Mouse (Mus musculus) megakaryocyte-erythroid progenitor cell, adult 5 weeks (primary cell): ENCODE results near the gene Gm6882. TPM values are rescaled to one million over a fixed set of nuclear protein-coding genes. Genes with fewer than 3 reads are reported as not detected.

Experiments
- polyA plus RNA-seq: library from polyadenylated mRNA; stranded (reverse); fragments of >175 nt; gene quantifications from 2 replicates; pipeline ENCODE4 v1.2.3, GENCODE M21; 2012

Gm6882 gene
- polyA plus RNA-seq, result not detected in 2 replicates

DNA sequence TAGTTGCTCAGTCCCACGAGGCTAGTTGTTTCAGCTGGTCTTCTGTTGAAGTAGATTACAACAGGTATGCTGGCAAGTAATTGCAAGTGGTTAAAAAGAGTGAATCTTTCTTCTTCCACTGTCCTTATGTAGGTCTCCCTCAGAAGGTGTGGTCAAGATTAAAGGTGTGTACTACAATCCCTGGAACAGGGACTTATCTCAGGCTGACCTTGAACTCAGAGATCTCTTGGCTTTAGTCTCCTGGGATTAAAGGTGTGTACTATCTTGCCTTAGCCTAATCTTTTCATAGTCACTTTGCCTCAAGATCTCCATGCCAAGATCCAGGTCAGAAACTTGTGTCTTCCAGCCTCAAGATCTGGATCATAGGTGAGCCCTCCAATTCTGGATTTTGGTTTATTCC lies at the start of gene Gm6882:
Gene Gm6882, minus strand, starts transcription at position 101 of the 400 bp plus-strand sequence.

Other genes with a start within 250 kb of the Gm6882 start
- gene Gm5157, start 242.3 kb downstream of the Gm6882 start, polyA plus RNA-seq, result not detected in 2 replicates
- gene Vmn1r124, start 172.1 kb downstream of the Gm6882 start, polyA plus RNA-seq, result not detected in 2 replicates
- not detected in 2 replicates for gene Vmn1r125, start 160.6 kb downstream of the Gm6882 start, polyA plus RNA-seq
- gene Vmn1r126, start 131.3 kb downstream of the Gm6882 start, polyA plus RNA-seq, result not detected in 2 replicates
- not detected in 2 replicates for gene Vmn1r127, start 112.9 kb downstream of the Gm6882 start, polyA plus RNA-seq
- not detected in 2 replicates for gene Vmn1r128, start 83.4 kb downstream of the Gm6882 start, polyA plus RNA-seq
- not detected in 2 replicates for gene Vmn1r129, start 71.5 kb downstream of the Gm6882 start, polyA plus RNA-seq
- gene Vmn1r130, start 79.0 kb upstream of the Gm6882 start, polyA plus RNA-seq, result not detected in 2 replicates
- gene Vmn1r131, start 113.3 kb upstream of the Gm6882 start, polyA plus RNA-seq, result not detected in 2 replicates
- gene Vmn1r132, start 181.3 kb upstream of the Gm6882 start, polyA plus RNA-seq, result not detected in 2 replicates